Mouse (Mus musculus) kidney, adult 8-10 months (tissue): Measurements from ENCODE around the gene Krt75.
"Not testable (repeated sequence)": the region's sequence is repeated elsewhere in the genome, so short reads cannot be mapped to it uniquely, and the experiment has no call there.

Source experiments
- DNase-seq, 2 experiments: peaks; one replicate each; pipeline ENCODE4 v3.0.0; 2022

Gene Krt75

DNA sequence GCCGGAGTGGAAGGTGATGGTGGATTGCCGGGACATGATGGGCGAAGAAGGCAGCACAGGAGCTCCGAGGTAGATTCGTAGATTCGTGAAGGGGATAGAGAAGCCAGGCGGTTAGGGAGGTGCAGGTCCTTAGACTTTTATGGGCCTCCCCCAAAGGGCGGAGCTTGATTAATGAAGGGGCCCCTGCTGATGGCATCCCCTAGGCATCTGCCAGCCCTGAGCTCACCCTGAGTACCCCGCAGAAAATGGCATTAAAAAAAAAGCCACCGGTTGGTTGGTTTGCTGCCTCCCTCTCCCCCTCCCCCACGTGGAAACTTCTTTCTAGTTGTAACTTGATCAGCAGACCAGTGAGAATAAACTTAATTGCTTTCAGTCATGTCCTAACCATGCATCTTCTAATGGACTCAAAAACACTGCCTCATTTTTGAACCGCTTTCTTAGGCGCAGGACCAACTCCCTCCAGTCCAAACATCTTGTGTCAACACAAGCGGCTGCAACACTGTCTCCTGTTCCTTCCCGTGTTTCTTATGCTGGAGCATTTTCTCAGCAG lies at the start of gene Krt75:
Gene Krt75 (minus strand): TSS at position 109 of the 550 bp plus-strand sequence.
- no peak for DNase-seq

DNA sequence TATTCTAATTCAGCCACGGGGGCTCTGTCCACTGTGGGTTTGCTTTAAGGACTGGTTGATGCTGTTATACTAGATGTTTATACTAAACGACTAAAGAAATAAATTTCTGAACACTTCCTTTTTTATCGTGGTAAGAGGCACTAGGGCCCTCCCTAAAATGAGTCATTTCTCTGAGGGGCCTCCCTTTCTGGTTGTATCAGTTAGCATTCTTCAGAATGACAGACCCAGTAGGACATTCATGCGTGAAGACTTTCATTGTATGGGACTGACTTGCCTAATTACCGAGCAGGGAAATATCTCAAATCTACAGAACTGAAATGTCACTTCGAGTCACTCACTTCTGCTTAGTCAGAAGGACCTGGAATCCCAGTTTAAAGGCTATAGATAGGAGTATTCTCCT lies 25.4 kb upstream of the Krt75 start:
- DNase-seq, result no peak

GRCm38 (mm10) chr15:101588216-101588615 lies 14.5 kb upstream of the Krt75 start:
- DNase-seq, result no peak

GRCm38 (mm10) chr15:101584456-101584855 lies 10.8 kb upstream of the Krt75 start:
- no peak for DNase-seq

- DNase-seq, result no peak
Observed at GRCm38 (mm10) chr15:101583211-101583965, 9.7 kb upstream of the Krt75 start.

DNA sequence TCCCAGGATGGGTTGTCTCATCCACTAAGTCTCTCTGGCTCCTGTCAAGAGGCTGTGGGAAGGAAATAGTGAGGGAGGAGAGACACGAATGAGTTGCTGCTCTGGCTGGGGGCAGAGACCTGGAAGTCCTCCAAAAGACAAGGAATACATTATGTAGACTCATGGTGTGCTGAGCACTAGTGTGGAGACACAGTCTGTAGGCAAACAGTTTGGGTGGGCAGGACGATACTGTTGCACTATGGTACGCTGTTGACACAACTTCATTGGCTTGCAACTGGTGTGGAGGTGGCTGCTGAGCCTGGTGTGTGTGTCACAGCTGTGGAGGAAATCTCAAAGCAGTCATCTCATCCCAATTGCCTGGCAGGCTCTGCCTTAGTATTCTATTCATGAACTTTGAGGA lies 8.0 kb upstream of the Krt75 start:
- no peak for DNase-seq

DNA sequence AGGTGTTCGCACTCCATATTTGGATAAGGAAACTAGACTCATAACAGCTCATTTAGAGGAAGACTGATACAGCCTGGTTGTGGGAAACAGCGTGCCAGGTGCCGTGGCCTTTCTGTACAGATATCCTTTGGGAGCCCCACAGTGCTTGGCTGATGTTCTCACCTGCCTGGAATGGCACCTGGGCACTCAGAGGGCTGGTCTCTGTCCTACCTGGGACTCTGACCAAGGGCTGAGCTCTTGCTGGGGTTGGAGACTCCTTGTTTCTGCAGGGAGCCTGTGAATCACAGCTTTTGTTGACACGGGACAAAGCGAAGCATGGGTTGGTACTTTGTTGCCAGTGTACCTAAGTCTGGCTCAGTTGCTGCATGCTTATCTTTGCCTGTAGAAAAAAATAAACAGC lies 1.8 kb upstream of the Krt75 start:
- DNase-seq, result no peak

DNA sequence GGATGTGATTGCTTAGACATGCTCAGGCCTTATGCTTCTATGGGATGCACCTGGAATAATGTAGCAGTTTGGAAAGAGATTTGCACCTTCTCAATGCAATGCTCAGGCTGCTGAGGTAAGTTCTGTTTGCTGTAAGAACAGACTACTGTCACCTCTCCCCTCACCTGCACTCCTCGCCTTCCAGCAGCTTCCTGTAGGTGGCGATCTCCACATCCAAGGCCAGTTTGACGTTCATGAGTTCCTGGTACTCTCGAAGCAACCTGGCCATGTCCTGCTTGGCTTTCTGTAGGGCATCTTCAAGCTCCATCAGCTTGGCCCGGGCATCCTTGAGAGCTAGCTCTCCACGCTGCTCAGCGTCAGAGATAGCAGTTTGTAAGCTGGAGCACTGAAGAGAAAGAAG lies 5.9 kb downstream of the Krt75 start:
- peak in 1 of 2 experiments; percentile 21 for DNase-seq

DNA sequence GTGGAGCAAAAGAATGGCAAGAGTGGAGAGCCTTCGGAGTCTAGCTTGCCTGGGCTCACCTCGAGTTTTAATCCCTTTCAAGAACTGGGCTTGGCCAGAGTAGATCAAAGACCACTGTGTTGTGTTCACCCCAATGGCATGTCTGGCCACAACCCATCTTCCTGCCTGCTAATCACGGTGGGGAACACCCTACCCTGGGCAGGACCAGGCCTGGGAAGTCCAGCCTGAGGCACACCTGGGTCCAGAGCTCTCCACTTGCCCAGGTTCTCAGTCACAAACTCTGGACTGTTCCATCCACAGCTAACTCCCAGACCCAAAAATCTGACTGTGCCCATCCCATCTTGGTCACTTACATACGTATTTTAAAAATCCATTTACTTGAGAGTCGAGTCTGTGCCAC lies 10.9 kb downstream of the Krt75 start, which contains the start of gene Krt90:
Gene Krt90 (minus strand): TSS at position 101 of the 400 bp plus-strand sequence.
- DNase-seq, result no peak

DNA sequence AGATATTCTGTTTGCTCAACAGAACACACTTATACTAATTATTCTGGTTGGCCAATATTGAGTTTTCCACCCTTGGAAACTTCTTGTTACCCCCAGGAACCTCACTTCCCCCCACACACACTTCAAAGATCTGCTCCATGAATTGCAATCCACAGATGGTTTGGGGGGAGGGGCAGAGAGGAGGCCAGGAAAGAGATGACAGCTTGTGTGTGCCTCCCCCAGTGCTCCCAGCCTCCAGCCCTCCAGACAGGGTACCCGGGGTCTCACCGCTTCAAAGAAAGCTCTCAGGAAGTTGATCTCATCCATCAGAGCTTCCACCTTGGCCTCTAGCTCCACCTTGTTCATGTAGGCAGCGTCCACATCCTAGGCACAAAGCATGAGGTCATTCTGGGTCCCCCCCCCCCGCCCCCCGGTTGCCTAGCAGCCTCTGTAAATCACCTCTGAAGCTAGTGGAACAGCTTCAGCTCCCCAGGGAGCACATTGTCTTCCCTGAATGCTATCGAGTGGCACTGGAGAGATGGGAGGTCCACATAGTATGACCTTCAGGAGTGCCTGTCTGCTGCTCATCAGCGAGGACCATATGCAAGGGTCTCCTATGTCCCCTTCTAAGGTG lies 15.6 kb downstream of the Krt75 start:
- no peak for DNase-seq

GRCm38 (mm10) chr15:101553169-101553568 lies 20.5 kb downstream of the Krt75 start:
- peak in 1 of 2 experiments; percentile 7 for DNase-seq

- no peak for DNase-seq
Observed at GRCm38 (mm10) chr15:101552188-101552587, 21.5 kb downstream of the Krt75 start.

GRCm38 (mm10) chr15:101550567-101550966 lies 23.1 kb downstream of the Krt75 start, which contains the start of gene Krt82:
TSS of gene Krt82 (minus strand) at chr15:101550667.
- DNase-seq, result no peak

GRCm38 (mm10) chr15:101544478-101544877 lies 29.2 kb downstream of the Krt75 start:
- DNase-seq, result no peak

- DNase-seq, result no peak
Observed at GRCm38 (mm10) chr15:101542543-101542942, 31.2 kb downstream of the Krt75 start.

DNA sequence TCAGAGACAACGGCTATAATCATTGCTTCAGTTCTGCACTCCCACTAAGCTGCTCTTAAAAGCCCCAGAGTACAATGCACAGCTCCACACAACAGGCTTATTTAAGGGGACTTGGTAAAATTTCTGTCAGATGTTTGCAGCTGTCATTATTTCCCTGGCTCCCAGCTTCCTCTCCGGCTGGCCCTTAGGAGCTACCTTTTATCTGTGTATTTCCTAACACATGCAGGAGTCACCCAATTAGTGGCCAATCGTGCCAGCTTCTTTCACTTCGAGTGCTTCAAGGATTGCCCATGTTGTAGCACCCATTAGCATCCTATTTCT lies 35.2 kb downstream of the Krt75 start:
- DNase-seq, result no peak

DNA sequence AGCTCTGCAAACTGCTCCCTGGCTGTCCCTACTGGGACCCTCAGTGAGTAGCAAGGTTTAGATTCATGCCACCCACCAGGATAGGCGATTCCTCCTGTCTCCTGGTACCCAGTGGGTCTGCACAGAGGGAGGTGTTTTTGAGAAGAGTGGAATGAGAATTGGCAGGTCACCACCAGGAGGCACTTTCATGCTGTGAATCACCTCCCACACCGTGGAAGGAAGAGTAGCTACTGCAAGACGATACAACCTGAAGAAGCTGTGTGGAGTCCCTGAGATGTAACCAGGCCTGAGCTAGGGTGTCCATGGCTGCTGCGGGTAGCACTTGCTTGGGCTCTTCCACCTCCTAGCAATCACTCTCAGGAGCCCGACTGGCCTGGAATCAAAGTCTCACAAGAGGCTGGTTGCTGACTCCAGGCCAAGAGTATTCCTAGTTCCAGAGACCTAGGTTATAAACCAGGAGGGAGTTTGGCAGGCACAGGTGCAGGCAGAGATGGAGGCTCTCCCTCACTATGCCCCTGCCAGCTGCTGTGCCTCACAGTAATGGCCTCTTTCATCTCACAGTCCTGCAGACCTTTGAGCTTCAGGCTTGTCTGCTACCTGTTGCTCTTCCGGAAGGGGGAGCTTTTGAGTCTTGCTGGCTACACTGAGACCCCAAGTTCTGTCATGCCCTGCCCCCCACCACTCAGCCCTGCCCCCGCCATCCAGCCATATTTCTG lies 35.7 kb downstream of the Krt75 start:
- DNase-seq, result no peak

GRCm38 (mm10) chr15:101536054-101536850 lies 37.5 kb downstream of the Krt75 start:
- no peak for DNase-seq

- DNase-seq, result no peak
Observed at GRCm38 (mm10) chr15:101532720-101533119, 41.0 kb downstream of the Krt75 start, which contains the start of gene Krt84. TSS of gene Krt84 (minus strand) at chr15:101532820.

DNA sequence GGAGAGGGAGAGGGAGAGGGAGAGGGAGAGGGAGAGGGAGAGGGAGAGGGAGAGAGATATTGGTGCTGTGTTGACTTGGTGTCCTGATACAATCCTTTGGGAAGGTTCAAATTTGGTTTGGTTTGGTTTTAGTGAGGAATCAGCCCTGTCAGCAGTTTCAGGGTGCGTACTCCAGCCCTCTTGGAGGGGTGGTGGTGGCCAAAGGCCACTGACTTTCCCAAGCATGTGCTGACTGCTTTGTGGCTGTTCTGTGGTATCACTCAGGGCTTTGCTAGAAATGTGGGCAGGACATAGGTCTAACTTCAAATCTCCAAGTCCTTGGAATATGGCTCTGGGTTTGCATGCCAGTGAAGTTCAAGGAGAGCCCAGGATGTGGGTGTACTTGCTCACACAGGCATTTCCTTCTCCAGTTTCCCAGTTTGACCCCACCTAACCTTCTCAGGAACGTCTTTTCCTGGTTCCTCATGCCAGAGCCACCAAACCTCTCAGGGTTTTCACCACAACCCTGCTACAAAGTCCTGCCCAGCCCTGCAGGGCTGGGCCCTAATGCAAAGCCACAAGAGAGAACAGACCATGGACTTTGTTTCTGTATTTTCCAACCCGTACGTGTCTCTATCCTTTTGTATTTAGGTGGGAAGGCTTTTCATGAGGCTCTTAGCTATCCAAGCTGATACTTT lies 51.0 kb downstream of the Krt75 start:
- DNase-seq, result peak; percentile 50 to 57

DNA sequence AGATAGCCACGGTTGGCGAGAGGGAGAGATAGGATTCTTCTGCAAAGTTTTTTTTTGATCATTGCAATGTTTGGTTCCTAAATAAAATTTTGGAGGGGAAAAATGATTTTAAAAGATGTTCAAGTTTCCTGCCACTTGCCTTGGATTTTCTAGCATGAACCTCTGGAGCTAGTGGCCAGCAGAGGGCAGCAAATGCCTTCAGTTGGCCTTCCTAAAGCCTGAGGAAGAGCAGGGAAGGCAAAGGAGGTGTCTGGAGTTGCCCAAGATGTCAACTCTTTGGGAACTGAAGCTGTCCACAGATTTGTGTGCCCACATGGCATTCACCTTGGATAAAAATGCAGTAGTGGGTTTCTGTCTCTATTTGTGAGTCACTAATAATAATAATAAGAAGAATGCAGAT lies 53.9 kb downstream of the Krt75 start:
- DNase-seq, result peak; percentile 55 to 83

DNA sequence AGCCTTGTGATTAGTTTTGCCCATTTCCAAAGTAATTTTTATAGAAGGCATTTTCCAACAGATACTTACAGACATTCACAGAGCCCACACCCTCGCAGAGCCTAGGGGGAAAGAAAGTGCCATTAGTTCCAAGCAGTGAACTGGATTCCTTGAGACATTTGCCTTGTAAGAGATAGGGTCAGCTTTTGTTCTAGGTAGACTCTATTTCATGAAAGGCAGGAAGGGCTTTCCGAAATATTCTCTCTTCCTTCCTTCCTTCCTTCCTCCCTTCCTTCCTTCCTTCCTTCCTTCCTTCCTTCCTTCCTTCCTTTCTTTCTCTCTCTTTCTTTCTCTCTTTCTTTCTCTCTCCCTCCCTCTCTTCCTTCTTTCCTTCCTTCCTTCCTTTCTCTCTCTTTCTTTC lies 56.5 kb downstream of the Krt75 start, which contains the start of gene Gm49425:
Gene Gm49425 (minus strand): TSS at position 101 of the 400 bp plus-strand sequence.
- not testable (repeated sequence) for DNase-seq
